Mouse (Mus musculus) embryonic fibroblast, embryonic 13.5 days (primary cell): ENCODE data around the gene Uqcc1.

Source experiments
- CTCF ChIP-seq: IDR thresholded peaks from 2 replicates; pipeline ENCODE4 v1.5.1; 2011; ENCODE audit warnings: mild to moderate bottlenecking, control low read depth, low read length, moderate library complexity, borderline replicate concordance; ENCODE audit not compliant: insufficient read depth
- POLR2A ChIP-seq: IDR thresholded peaks from 2 replicates; pipeline ENCODE4 v1.6.1; 2011; ENCODE audit warnings: low read depth, mild to moderate bottlenecking, control low read depth, low read length, moderate library complexity

DNA sequence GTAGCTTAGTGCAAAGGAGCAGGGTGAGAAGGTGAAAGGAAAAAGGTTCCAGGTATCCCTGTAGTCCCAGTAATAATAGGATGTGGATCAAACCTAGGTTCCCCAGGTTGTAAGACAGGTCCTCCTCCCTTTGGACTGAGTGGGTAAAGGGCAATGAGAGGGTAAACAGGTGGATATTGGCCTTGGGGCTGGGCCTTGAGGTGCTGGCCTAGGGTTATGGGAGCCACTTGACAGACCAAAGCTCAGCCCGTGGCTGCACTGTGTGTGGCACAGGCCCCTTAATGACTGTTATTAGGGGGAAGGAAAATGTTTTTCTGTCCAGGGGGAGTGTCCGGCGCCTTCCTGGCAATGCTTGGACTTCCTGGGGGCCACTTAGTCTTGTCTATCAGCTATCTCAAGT is 92.1 kb downstream of the Uqcc1 start:
- TF ChIP-seq CTCF (no peak), POLR2A (no peak)
